Mouse (Mus musculus): ENCODE results near the gene 4930470P17Rik. TPM values are rescaled to one million over a fixed set of nuclear protein-coding genes. Genes with fewer than 3 reads are reported as not detected.

Gene 4930470P17Rik
- polyA plus RNA-seq, 1 experiment = not detected

GRCm38 (mm10) chr2:170578588-170578987, 23.2 kb downstream of the 4930470P17Rik start:
- DNase-seq (ENCODE audit: low read depth) = no peak

- no peak for DNase-seq (ENCODE audit: low read depth)
Observed at GRCm38 (mm10) chr2:170577502-170577901, 24.3 kb downstream of the 4930470P17Rik start.

GRCm38 (mm10) chr2:170576077-170576476, 25.7 kb downstream of the 4930470P17Rik start:
- DNase-seq (ENCODE audit: low read depth) = no peak

- DNase-seq (ENCODE audit: low read depth) = no peak
Observed at GRCm38 (mm10) chr2:170564995-170565394, 36.8 kb downstream of the 4930470P17Rik start.

GRCm38 (mm10) chr2:170563956-170564855, 37.6 kb downstream of the 4930470P17Rik start:
- DNase-seq (ENCODE audit: low read depth) = no peak

GRCm38 (mm10) chr2:170552088-170552487, 49.7 kb downstream of the 4930470P17Rik start:
- no peak for DNase-seq (ENCODE audit: low read depth)

GRCm38 (mm10) chr2:170550240-170550639, 51.6 kb downstream of the 4930470P17Rik start:
- DNase-seq (ENCODE audit: low read depth) = no peak

GRCm38 (mm10) chr2:170549146-170549545, 52.7 kb downstream of the 4930470P17Rik start:
- no peak for DNase-seq (ENCODE audit: low read depth)

GRCm38 (mm10) chr2:170548046-170548445, 53.8 kb downstream of the 4930470P17Rik start:
- no peak for DNase-seq (ENCODE audit: low read depth)

GRCm38 (mm10) chr2:170547526-170547925, 54.3 kb downstream of the 4930470P17Rik start:
- no peak for DNase-seq (ENCODE audit: low read depth)

- DNase-seq (ENCODE audit: low read depth) = no peak
Observed at GRCm38 (mm10) chr2:170545745-170546144, 56.1 kb downstream of the 4930470P17Rik start.

GRCm38 (mm10) chr2:170544950-170545349, 56.9 kb downstream of the 4930470P17Rik start:
- DNase-seq (ENCODE audit: low read depth) = no peak

GRCm38 (mm10) chr2:170544159-170544558, 57.7 kb downstream of the 4930470P17Rik start:
- DNase-seq (ENCODE audit: low read depth) = no peak

GRCm38 (mm10) chr2:170543625-170544024, 58.2 kb downstream of the 4930470P17Rik start:
- DNase-seq (ENCODE audit: low read depth) = no peak

- no peak for DNase-seq (ENCODE audit: low read depth)
Observed at GRCm38 (mm10) chr2:170539211-170539610, 62.6 kb downstream of the 4930470P17Rik start.

GRCm38 (mm10) chr2:170535841-170536240, 66.0 kb downstream of the 4930470P17Rik start:
- DNase-seq (ENCODE audit: low read depth) = no peak

GRCm38 (mm10) chr2:170534803-170535174, 67.0 kb downstream of the 4930470P17Rik start:
- no peak for DNase-seq (ENCODE audit: low read depth)

GRCm38 (mm10) chr2:170534116-170534802, 67.6 kb downstream of the 4930470P17Rik start:
- no peak for DNase-seq (ENCODE audit: low read depth)

- DNase-seq (ENCODE audit: low read depth) = no peak
Observed at GRCm38 (mm10) chr2:170530256-170530655, 71.6 kb downstream of the 4930470P17Rik start.

GRCm38 (mm10) chr2:170529766-170530165, 72.1 kb downstream of the 4930470P17Rik start:
- DNase-seq (ENCODE audit: low read depth) = no peak

Measured in gonadal fat pad, adult 2 months (tissue).